Mouse (Mus musculus): Measurements from ENCODE around the gene Gm21958. TPM values are rescaled to one million over a fixed set of nuclear protein-coding genes. Genes with fewer than 3 reads are reported as not detected.

Gene Gm21958
- total and polyA plus RNA-seq, 3 experiments, result 0.45 TPM; not detected in 2

DNA sequence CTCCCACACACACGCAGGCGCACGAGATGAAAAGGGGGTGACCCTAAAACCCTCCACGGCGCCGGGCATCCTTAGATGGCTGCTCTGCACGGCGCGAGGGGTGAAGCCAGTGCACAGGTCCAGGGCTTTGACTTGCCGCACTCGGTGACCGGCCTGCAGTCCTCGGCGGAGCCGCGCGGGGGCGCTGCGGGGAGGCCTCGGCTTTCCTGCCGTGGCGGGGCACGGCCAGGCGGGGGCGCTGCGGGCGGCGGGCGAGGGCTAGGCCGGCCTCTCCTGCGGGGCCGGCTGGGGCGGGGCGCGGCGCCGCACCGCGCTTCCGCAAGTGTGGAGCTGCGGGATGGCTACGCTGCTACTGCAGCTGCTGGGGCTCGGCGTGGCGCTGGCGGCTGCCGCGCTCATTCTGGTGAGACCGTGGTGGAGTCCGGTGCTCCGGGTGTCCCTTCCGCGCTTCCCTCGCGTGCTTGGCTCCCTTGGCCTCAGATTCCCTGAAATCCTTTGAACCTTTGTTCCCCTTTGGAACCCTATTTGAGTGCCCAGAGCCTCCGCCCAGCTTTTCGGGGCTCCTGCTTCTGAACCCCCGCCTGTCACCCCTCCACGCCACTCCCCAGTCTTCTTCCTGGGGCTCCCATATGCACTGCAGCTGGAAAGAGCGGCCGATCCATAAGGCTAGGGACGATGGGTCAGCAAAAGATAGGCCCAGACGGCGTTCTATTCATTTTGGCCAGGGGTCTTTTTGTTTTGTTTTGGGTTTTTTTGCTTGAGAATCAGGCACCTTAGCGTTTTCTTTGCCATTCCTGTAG, 21.3 kb upstream of the Gm21958 start, which contains the start of the genes Exosc8 and Alg5 (continued):
- TF ChIP-seq USF2 (IDR thresholded peaks at IDR 0.05; ENCODE audit: borderline replicate concordance in 1 of 2, insufficient read depth in 1 of 2, low read depth in 1 of 2, low read length in 2 of 2) (no peak), USF1 (IDR thresholded peaks at IDR 0.05; ENCODE audit: low read depth, low read length) (no peak), ZC3H11A (IDR thresholded peaks at IDR 0.05; ENCODE audit: low read depth, low read length) (no peak), NRF1 (IDR thresholded peaks at IDR 0.05; ENCODE audit: insufficient read depth, low read depth, low read length, poor library complexity, severe bottlenecking) (no peak), ZKSCAN1 (IDR thresholded peaks at IDR 0.05; ENCODE audit: low read depth, low read length) (no peak), ZMIZ1 (IDR thresholded peaks at IDR 0.05; ENCODE audit: low read depth, low read length) (peak; percentile 20; the same call in 1 of the 2 replicates), MAZ (IDR thresholded peaks at IDR 0.05; ENCODE audit: low read depth, low read length) (no peak; the same call in 1 of the 2 replicates), MAX (IDR thresholded peaks at IDR 0.05; ENCODE audit: low read length) (0 out of 2 replicates have a peak, but pooled peaks have one; percentile 47), RAD21 (IDR thresholded peaks at IDR 0.05; ENCODE audit: low read depth, low read length) (peak; percentile 14), KAT2A (conservative IDR thresholded peaks at IDR 0.05; ENCODE audit: low read depth, low read length) (no peak; the same call in 1 of the 2 replicates), SIN3A (IDR thresholded peaks at IDR 0.05; ENCODE audit: low read length) (peak; percentile 9; the same call in 1 of the 2 replicates), ETS1 (IDR thresholded peaks at IDR 0.05; ENCODE audit: low read depth, low read length) (no peak), SMC3 (IDR thresholded peaks at IDR 0.05; ENCODE audit: low read depth, low read length) (peak; percentile 43), CHD1 (IDR thresholded peaks at IDR 0.05; ENCODE audit: low read depth, low read length) (peak; percentile 67; the same call in 1 of the 2 replicates), MXI1 (IDR thresholded peaks at IDR 0.05; ENCODE audit: low read depth, low read length) (no peak; the same call in none of the 2 replicates), POLR2AphosphoS2 (IDR thresholded peaks at IDR 0.05; ENCODE audit: low read length) (no peak)

DNA sequence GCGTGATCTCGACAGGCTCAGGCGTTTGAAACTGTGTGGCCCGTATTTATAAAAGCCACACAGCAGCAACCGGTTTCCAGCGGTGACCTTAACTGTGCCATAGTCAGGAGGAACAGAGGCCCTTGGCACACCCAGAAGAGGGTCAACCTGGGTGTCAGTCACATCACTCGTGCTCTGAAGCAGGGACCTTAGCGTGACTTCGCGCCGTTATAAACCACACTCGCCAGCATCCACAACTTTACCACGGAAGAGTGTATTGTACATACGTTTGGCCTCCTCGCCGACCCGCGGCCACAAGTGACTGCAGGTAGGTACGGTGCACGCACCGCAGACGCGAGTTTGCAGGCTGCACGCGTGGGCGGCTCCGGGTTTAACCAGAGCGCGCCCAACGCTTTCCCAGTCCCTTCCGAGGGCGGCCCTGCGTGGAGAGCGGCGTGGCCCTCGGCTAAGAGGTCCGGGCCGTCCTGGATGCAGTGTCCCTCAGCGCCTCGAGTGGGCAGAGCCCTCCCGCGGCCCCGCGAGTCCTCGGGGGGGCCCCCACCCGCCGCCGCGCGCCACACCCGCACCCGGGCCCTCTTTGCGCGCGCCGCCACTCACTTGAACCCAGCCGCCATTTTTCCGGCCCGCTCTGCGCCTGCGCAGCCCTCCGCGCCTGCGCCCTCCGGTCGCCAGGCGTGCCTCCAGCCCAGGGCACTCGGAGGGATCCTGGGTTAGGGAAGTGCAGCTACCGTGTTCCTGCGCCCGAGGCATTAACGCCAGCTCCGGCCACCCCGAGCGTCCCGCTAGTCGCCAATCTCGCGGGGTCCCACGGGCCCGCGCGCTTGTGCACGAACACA, 20.5 kb upstream of the Gm21958 start:
- TF ChIP-seq NRF1 (IDR thresholded peaks at IDR 0.05; ENCODE audit: insufficient read depth, low read depth, low read length, poor library complexity, severe bottlenecking) (peak; percentile 96), TCF12 (IDR thresholded peaks at IDR 0.05; ENCODE audit: low read depth, low read length) (peak; percentile 74; the same call in 1 of the 2 replicates), POLR2A (IDR thresholded peaks at IDR 0.05; ENCODE audit: control insufficient read depth in 1 of 2, insufficient read depth in 1 of 2, low read depth in 1 of 2, low read length in 2 of 2, poor library complexity in 1 of 2) (peak; percentile 70 to 93), POLR2AphosphoS2 (IDR thresholded peaks at IDR 0.05; ENCODE audit: low read length) (peak; percentile 88), CTCF (IDR thresholded peaks at IDR 0.05 in 2 of 3, conservative IDR thresholded peaks at IDR 0.05 in 1 of 3; ENCODE audit: control insufficient read depth in 1 of 3, insufficient read depth in 1 of 3, low read depth in 2 of 3, low read length in 3 of 3, poor library complexity in 1 of 3, severe bottlenecking in 1 of 3) (0 out of 6 replicates have a peak, but pooled peaks of 1 of the 3 experiments have one; percentile 4), ELF1 (IDR thresholded peaks at IDR 0.05; ENCODE audit: low read depth, low read length) (peak; percentile 65), POLR2AphosphoS5 (IDR thresholded peaks at IDR 0.05; ENCODE audit: borderline replicate concordance, low read depth, low read length) (no peak), ZKSCAN1 (IDR thresholded peaks at IDR 0.05; ENCODE audit: low read depth, low read length) (no peak), MEF2A (IDR thresholded peaks at IDR 0.05; ENCODE audit: extremely low read depth, insufficient replicate concordance, low read depth, low read length, poor library complexity, severe bottlenecking) (no peak), MYC (IDR thresholded peaks at IDR 0.05; ENCODE audit: low read depth, low read length) (0 out of 2 replicates have a peak, but pooled peaks have one; percentile 45), TBP (IDR thresholded peaks at IDR 0.05; ENCODE audit: low read depth, low read length) (peak; percentile 48; the same call in 1 of the 2 replicates), NELFE (IDR thresholded peaks at IDR 0.05; ENCODE audit: low read depth, low read length) (peak; percentile 67), SIN3A (IDR thresholded peaks at IDR 0.05; ENCODE audit: low read length) (peak; percentile 43; the same call in 1 of the 2 replicates), MYB (IDR thresholded peaks at IDR 0.05; ENCODE audit: low read depth, low read length) (no peak), MXI1 (IDR thresholded peaks at IDR 0.05; ENCODE audit: low read depth, low read length) (peak; percentile 41), KAT2A (conservative IDR thresholded peaks at IDR 0.05; ENCODE audit: low read depth, low read length) (peak; percentile 59; the same call in 1 of the 2 replicates), ETS1 (IDR thresholded peaks at IDR 0.05; ENCODE audit: low read depth, low read length) (no peak), MAX (IDR thresholded peaks at IDR 0.05; ENCODE audit: low read length) (no peak; the same call in 1 of the 2 replicates), JUND (IDR thresholded peaks at IDR 0.05; ENCODE audit: low read depth, low read length) (no peak), HCFC1 (IDR thresholded peaks at IDR 0.05; ENCODE audit: low read depth, low read length) (peak; percentile 77)
- Histone ChIP-seq H3K9me3 (replicated peaks; ENCODE audit: insufficient read depth, low read length) (no peaks in the 10 kb centered on the region), H3K4me1 (ENCODE audit: control insufficient read depth in 1 of 2, insufficient read depth in 2 of 2, low read length in 2 of 2) (peaks cover 11 to 14% of the 10 kb centered on the region in 2 experiments), H3K4me3 (ENCODE audit: control insufficient read depth in 1 of 2, insufficient read depth in 1 of 2, low read depth in 2 of 2, low read length in 2 of 2) (peak overlapping the region; percentile 86 to 94), H3K79me2 (ENCODE audit: control insufficient read depth, insufficient read depth, low read length, poor library complexity) (peaks cover 36% of the 10 kb centered on the region), H3K27ac (ENCODE audit: control insufficient read depth, low read depth, low read length) (peak overlapping the region; percentile 97), H3K36me3 (ENCODE audit: control insufficient read depth in 1 of 2, insufficient read depth in 2 of 2, low read length in 2 of 2) (peaks cover 27 to 34% of the 10 kb centered on the region in 2 experiments), H3K9ac (ENCODE audit: control insufficient read depth, low read depth, low read length, poor library complexity, severe bottlenecking) (peak overlapping the region; percentile 97), H3K27me3 (ENCODE audit: control insufficient read depth in 1 of 2, insufficient read depth in 2 of 2, low read length in 2 of 2) (no peaks in the 10 kb centered on the region)
- peak; percentile 92 for DNase-seq (ENCODE audit: low read depth, low spot score)

All from MEL (cell line).